Mouse (Mus musculus): Measurements from ENCODE around the gene Nid2.

- TF ChIP-seq CTCF (IDR thresholded peaks at IDR 0.05; ENCODE audit: insufficient read depth, low read length): no peak
- no peak for TF ChIP-seq POLR2A (IDR thresholded peaks at IDR 0.05; ENCODE audit: borderline replicate concordance, extremely low read depth, low read depth, low read length)
Measured at GRCm38 (mm10) chr14:19746731-19747130, 4.3 kb upstream of the Nid2 start.

All from lung, adult 2 months (tissue).